Mouse (Mus musculus): ENCODE data around the gene Vezf1. TPM values are rescaled to one million over a fixed set of nuclear protein-coding genes. Genes with fewer than 3 reads are reported as not detected.

Gene Vezf1
- 15.1 and 28.3 TPM in 2 replicates for polyA plus RNA-seq (2012; rRNA removed; ENCODE audit: low replicate concordance)

GRCm38 (mm10) chr11:88067586-88068410, at the start of gene Vezf1:
Vezf1 (plus strand) TSS chr11:88068279.

DNA sequence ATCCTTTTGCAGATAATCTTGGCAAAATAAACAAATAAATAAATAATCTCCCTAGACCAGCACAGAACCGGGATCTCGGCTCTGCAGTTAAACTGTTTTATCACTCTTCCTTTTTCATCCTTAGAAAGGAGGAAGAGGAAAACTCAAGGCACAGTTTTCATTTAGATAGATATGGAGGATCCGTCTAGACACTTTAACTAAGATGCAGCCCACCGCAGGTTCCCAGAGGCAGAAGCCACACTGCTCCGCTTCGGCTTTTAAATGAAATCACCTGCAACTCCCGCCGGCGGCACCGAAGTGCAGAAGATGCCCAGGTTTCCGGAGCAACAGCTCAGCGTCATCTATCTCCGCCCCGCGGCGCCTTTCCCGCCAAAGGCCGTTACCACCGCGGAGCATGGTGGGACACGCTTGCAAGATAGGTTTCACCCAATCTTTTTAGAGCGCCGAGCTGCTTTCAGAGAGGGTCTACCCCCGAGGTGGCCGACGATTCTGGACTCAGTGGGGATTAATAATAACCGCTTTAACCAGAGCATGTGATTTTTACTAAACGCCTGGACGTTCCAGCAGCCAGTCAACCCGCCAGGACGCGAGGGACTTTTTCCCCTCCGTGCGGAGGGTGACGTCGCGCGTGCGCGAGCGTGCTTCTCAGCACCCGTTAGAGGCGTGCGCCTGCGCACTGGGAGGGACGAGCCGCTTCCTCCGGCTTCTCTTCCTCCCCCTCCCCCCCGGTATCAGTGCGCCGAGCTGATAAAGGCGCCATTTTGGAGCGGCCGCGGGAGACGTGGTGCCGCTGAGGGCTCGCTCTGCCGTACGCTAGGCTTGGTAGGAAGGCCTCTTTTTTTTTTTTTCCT, 20.9 kb upstream of the Vezf1 start, which contains the start of gene Srsf1:
Gene Srsf1, plus strand, starts transcription at position 430 of the 851 bp plus-strand sequence.

DNA sequence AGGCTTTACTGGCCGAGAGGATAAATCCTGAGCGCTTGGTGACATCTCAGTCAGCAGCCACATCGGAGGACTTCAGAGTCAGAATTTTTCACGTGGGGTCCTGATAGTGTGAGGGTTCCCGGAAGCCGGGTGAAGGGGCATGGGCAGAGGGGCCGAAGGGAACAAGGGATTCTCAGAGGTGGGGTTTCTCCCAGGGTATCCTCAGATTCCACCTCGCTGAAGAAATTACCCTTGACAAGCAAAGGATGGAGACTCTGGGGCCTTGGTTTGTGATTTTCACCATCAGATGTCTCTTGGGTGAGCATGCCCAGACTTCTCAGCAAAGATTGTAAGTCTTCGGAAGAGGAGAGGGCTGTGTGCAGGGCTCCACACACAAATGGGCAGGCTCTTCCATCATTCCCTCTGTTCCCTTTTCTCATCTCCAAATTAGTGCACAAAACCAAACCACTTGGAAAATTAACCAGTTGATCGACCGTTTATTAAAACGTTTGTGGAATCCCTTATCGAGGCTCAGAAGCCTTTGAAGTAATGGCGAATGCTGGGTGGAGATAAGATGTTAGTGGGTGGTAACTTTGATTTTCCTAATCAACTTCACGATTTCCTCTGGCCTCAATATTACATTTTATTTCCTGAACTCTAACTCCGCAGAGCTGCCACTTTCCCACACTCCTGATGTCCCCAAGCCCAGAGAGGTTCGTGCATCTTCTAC, 30.1 kb downstream of the Vezf1 start, which contains the start of gene Cuedc1:
Gene Cuedc1, plus strand, starts transcription at position 38 of the 709 bp plus-strand sequence.

Other genes starting within 250 kb of the Vezf1 start
- gene Lpo, start 240.0 kb upstream of the Vezf1 start, polyA plus RNA-seq (2012; rRNA removed; ENCODE audit: low replicate concordance) = 0.11 and 0.14 TPM in 2 replicates
- 13.6 and 14.6 TPM in 2 replicates for gene Mks1, start 215.1 kb upstream of the Vezf1 start, polyA plus RNA-seq (2012; rRNA removed; ENCODE audit: low replicate concordance)
- gene Epx, start 192.7 kb upstream of the Vezf1 start, polyA plus RNA-seq (2012; rRNA removed; ENCODE audit: low replicate concordance) = 0.07 and 0.42 TPM in 2 replicates
- gene Olfr462, start 176.0 kb upstream of the Vezf1 start, polyA plus RNA-seq (2012; rRNA removed; ENCODE audit: low replicate concordance) = not detected in 2 replicates
- gene Olfr463, start 170.9 kb upstream of the Vezf1 start, polyA plus RNA-seq (2012; rRNA removed; ENCODE audit: low replicate concordance) = not detected in 2 replicates
- gene Olfr464, start 147.3 kb upstream of the Vezf1 start, polyA plus RNA-seq (2012; rRNA removed; ENCODE audit: low replicate concordance) = not detected in 2 replicates
- 61.7 and 97.8 TPM in 2 replicates for gene Dynll2, start 80.7 kb upstream of the Vezf1 start, polyA plus RNA-seq (2012; rRNA removed; ENCODE audit: low replicate concordance)
- gene Srsf1, start 20.9 kb upstream of the Vezf1 start, polyA plus RNA-seq (2012; rRNA removed; ENCODE audit: low replicate concordance) = 68.3 and 160 TPM in 2 replicates
- 40.3 and 40.6 TPM in 2 replicates for gene Cuedc1, start 29.8 kb downstream of the Vezf1 start, polyA plus RNA-seq (2012; rRNA removed; ENCODE audit: low replicate concordance)
- gene Mrps23, start 136.1 kb downstream of the Vezf1 start, polyA plus RNA-seq (2012; rRNA removed; ENCODE audit: low replicate concordance) = 35.3 and 39.0 TPM in 2 replicates
- not detected in 2 replicates for gene Ccdc182, start 225.8 kb downstream of the Vezf1 start, polyA plus RNA-seq (2012; rRNA removed; ENCODE audit: low replicate concordance)